Mouse (Mus musculus) lung, adult 2 months (tissue): ENCODE data around the gene Kcna4.

ENCODE experiments used
- CTCF ChIP-seq: fragments of 200-500 bp; IDR thresholded peaks from 2 replicates; pipeline ENCODE4 v1.5.1; 2011; ENCODE audit warnings: mild to moderate bottlenecking, low read length, control low read depth; ENCODE audit not compliant: insufficient read depth
- POLR2A ChIP-seq: fragments of 200-500 bp; IDR thresholded peaks from 2 replicates; pipeline ENCODE4 v1.6.1; 2011; ENCODE audit warnings: low read depth, mild to moderate bottlenecking, control low read depth, low read length, borderline replicate concordance; ENCODE audit errors: extremely low read depth

- TF ChIP-seq CTCF: no peak
- no peak for TF ChIP-seq POLR2A
Measured at GRCm38 (mm10) chr2:107290697-107291019, 219 bp downstream of the Kcna4 start.
